Mouse (Mus musculus): ENCODE data around the gene Slc35b3.

DNA sequence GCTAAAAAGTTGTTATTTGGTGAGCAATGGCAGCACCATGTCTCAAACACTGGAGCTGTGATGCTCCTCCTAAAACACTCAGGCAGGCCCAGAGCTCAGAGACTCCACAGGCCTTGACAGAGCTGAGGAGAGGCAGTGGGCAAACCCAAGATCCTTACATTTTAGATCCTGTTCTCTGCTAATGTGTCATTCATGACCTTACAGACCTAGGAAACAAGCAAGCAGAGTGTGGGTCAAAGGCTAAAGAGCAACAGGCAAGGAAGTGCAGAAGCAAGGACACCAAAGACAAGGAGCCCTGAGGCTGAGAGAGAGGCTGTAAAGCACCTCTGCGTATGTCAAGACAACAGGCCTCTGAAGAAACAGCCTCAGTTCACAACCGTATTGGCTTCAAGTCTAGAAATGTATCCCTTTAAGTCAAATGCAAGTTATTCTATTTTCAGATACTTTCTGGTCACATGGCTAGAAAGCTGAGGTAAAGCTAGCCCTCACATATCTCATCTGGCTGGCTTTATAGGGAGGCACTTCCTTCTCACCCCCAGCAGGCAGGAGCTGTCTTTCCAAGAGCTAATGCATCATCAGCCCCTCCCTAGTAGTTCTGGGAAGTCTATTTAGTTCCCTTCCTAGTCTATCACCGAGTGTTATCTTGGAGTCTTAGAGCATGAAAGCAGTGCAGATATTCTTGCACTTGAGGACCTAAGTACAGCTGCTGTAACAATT is 14.2 kb downstream of the Slc35b3 start:
- TF ChIP-seq CTCF (IDR thresholded peaks at IDR 0.05; ENCODE audit: extremely low read depth, insufficient read depth, low read length) = no peak
- TF ChIP-seq POLR2A (IDR thresholded peaks at IDR 0.05; ENCODE audit: extremely low read depth, insufficient read depth, low read length) = no peak

All from cortical plate, adult 2 months (tissue).